Mouse (Mus musculus) lung, postnatal 0 days (tissue): ENCODE measurements around the gene Arpc4. TPM values are rescaled to one million over a fixed set of nuclear protein-coding genes. Genes with fewer than 3 reads are reported as not detected.

Experiments used
- ATAC-seq: fragments of 200-750 bp; cut with Nextera tagmentation; 2 replicates; pipeline ENCODE4 v1.8.0; 2017; ENCODE audit warnings: moderate library complexity
- DNase-seq: peaks from one replicate; pipeline ENCODE4 v3.0.0-alpha.2; 2016; ENCODE audit warnings: low spot score
- H3K27ac ChIP-seq: fragments of 300-500 bp; sonication (generic); 2 replicates; pipeline ENCODE4 v1.5.1; 2014; ENCODE audit warnings: antibody characterized with exemption, mild to moderate bottlenecking, low read length, mixed read lengths
- H3K27me3 ChIP-seq: fragments of 300-500 bp; sonication (generic); replicated peaks from 2 replicates; pipeline ENCODE4 v1.6.1; 2014; ENCODE audit warnings: low read length, mixed read lengths; ENCODE audit not compliant: insufficient read depth
- H3K36me3 ChIP-seq: fragments of 300-500 bp; sonication (generic); 2 replicates; pipeline ENCODE4 v1.6.1; 2014; ENCODE audit warnings: low read length, mixed read lengths; ENCODE audit not compliant: insufficient read depth
- H3K4me1 ChIP-seq: fragments of 300-500 bp; sonication (generic); 2 replicates; pipeline ENCODE4 v1.6.1; 2014; ENCODE audit warnings: antibody characterized with exemption, low read depth, low read length, mixed read lengths; ENCODE audit not compliant: insufficient read depth
- H3K4me2 ChIP-seq: fragments of 300-500 bp; sonication (generic); replicated peaks from 2 replicates; pipeline ENCODE4 v1.6.1; 2014; ENCODE audit warnings: low read depth, mild to moderate bottlenecking, low read length, moderate library complexity, mixed read lengths
- H3K4me3 ChIP-seq: fragments of 300-500 bp; sonication (generic); 2 replicates; pipeline ENCODE4 v1.5.1; 2014; ENCODE audit warnings: low read depth, low read length
- H3K9ac ChIP-seq: fragments of 300-500 bp; sonication (generic); replicated peaks from 2 replicates; pipeline ENCODE4 v1.6.1; 2014; ENCODE audit warnings: low read depth, mild to moderate bottlenecking
- H3K9me3 ChIP-seq: fragments of 300-500 bp; sonication (generic); 2 replicates; pipeline ENCODE4 v1.6.1; 2016; ENCODE audit warnings: low read length, mixed read lengths
- CTCF ChIP-seq: IDR thresholded peaks from 2 replicates; pipeline ENCODE4 v1.5.1; 2016; ENCODE audit warnings: antibody characterized with exemption, mild to moderate bottlenecking
- EP300 ChIP-seq: IDR thresholded peaks from 2 replicates; pipeline ENCODE4 v1.6.1; 2016; ENCODE audit warnings: antibody characterized with exemption, mild to moderate bottlenecking, control low read depth
- WGBS: fragments of 180-500 bp; shearing (Covaris S2); extraction: QIAGEN DNeasy Blood & Tissue Kit; methylation state at CpG from one replicate; pipeline ENCODE4 v1.1.7; 2014; 5-methylcytosine and 5-hydroxymethylcytosine counted together
- polyA plus RNA-seq: library from polyadenylated mRNA; unstranded; fragments of >200 nt; fragmentation: Nextera tagmentation; extraction: Ambion mirVana; gene quantifications from 2 replicates; pipeline ENCODE4 v1.2.1, GENCODE M21; 2015

Gene Arpc4
- polyA plus RNA-seq, 1 experiment from 2014 or later = 349 TPM

DNA sequence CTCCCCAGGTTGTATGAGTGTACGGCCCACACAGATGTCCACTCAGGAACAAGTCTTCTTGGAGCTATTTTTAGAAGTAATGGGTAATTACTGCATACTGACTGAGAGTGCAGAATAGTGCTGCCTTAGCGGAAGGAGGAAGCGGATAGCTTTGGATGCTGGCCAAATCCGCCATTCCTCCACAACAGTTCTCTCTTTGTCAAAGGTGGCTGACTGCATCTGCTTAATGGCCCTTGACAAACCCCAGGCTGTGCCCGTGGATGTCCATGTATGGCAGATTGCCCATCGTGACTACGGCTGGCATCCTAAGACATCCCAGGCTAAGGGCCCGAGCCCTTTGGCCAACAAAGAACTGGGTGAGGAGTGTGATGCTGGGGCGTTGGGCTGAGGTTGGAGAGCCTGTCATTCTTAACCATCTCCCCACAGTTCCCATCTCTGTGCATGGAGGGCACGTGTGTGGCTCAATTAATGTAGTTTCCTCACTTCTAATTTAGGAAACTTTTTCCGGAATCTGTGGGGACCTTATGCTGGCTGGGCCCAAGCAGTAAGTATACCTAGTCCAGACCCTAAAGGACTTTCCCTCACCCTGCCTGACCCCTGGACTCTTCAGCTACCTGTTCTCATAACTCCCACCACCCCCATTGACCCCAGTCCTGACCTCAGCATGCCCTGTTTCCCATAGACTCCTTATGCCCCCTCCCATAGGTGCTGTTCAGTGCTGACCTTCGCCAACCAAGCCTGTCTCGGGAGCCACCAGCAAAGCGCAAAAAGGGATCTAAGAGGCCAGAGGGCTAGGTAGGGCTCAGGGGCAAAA, 44.6 kb upstream of the Arpc4 start:
- H3K27me3 ChIP-seq = no peaks in the 10 kb centered on the region
- peaks cover 25% of the 10 kb centered on the region; the same call in 1 of the 2 replicates for H3K36me3 ChIP-seq
- peak; percentile 81 for ATAC-seq
- no peak overlapping the region for H3K4me2 ChIP-seq
- WGBS = 32% methylated on average over 14 of the region's 14 CpGs
- DNase-seq = peak; percentile 85
- H3K4me3 ChIP-seq = no peak overlapping the region
- H3K9ac ChIP-seq = no peak overlapping the region
- H3K4me1 ChIP-seq = 0 out of 2 replicates have a peak, but pooled peaks cover 7% of the 10 kb centered on the region
- no peaks in the 10 kb centered on the region for H3K9me3 ChIP-seq
- H3K27ac ChIP-seq = peak overlapping the region; percentile 1; the same call in 1 of the 2 replicates
- TF ChIP-seq CTCF (no peak), EP300 (no peak)

DNA sequence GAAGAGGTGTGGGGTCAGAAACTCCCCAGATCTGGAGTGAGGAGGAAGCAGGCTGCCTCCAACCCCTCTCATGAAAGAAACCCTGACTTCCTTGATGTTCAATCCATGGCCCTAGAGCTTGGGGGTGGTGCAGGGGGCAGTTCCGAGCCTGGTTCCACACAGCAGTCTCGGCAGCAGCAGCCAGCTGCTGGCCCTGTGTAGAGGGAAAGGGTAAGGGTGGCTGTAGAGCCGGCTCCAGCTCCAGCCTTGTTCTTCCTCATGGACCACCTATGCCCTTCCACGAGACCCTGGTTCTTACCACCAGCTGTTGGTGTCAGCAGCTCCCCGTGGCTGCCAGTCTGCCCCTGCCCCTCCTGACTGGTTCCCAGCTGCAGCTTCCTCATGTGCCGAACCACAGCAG, 43.7 kb upstream of the Arpc4 start:
- Histone ChIP-seq H3K27me3 (no peaks in the 10 kb centered on the region), H3K4me2 (no peak overlapping the region), H3K9ac (no peak overlapping the region), H3K4me1 (0 out of 2 replicates have a peak, but pooled peaks cover 7% of the 10 kb centered on the region), H3K4me3 (no peak overlapping the region), H3K27ac (no peak overlapping the region), H3K9me3 (no peaks in the 10 kb centered on the region), H3K36me3 (peaks cover 25% of the 10 kb centered on the region; the same call in 1 of the 2 replicates)
- TF ChIP-seq CTCF (no peak), EP300 (no peak)
- DNase-seq (no peak), ATAC-seq (no peak)
- 55% methylated on average over 6 of the region's 6 CpGs for WGBS

- Histone ChIP-seq H3K9ac (no peak overlapping the region), H3K27ac (no peak overlapping the region), H3K4me3 (no peak overlapping the region), H3K27me3 (no peaks in the 10 kb centered on the region), H3K36me3 (peaks cover 25% of the 10 kb centered on the region; the same call in 1 of the 2 replicates), H3K4me1 (0 out of 2 replicates have a peak, but pooled peaks cover 10% of the 10 kb centered on the region), H3K4me2 (no peak overlapping the region), H3K9me3 (no peaks in the 10 kb centered on the region)
- no peak for TF ChIP-seq EP300
- no peak for TF ChIP-seq CTCF
- 36% methylated on average over 8 of the region's 8 CpGs for WGBS
- DNase-seq (peak; percentile 18), ATAC-seq (no peak)
Measured at GRCm38 (mm10) chr6:113336852-113337620, 40.9 kb upstream of the Arpc4 start.

DNA sequence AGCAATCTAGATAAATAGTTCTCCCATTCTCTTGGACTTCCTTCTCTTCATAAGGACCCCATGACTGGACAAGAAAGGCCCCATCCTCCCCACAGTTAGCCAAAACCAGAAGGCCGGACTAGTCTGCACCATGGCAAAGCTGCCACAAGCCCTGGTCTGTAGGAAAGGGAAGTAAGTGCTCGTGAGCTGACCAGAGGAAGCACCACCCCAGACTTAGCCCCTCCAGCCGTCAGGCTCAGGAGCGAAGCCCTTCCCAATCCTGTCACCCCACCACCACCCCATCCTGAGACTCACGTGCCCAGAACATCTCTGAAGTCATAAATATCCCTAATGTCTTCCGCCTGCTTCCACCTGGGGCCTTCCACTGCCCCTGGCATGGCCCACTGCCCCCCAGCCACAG, 36.3 kb upstream of the Arpc4 start:
- no peak overlapping the region for H3K9ac ChIP-seq
- no peak overlapping the region for H3K4me3 ChIP-seq
- TF ChIP-seq CTCF = no peak
- TF ChIP-seq EP300 = no peak
- ATAC-seq = no peak
- H3K36me3 ChIP-seq = peaks cover 10% of the 10 kb centered on the region; the same call in 1 of the 2 replicates
- WGBS = 73% methylated on average over 6 of the region's 6 CpGs
- H3K27me3 ChIP-seq = no peaks in the 10 kb centered on the region
- peaks cover 23% of the 10 kb centered on the region; the same call in 1 of the 2 replicates for H3K4me1 ChIP-seq
- peak overlapping the region; percentile 87; the same call in 1 of the 2 replicates for H3K4me2 ChIP-seq
- DNase-seq = no peak
- H3K27ac ChIP-seq = no peak overlapping the region; the same call in 1 of the 2 replicates
- no peaks in the 10 kb centered on the region for H3K9me3 ChIP-seq

DNA sequence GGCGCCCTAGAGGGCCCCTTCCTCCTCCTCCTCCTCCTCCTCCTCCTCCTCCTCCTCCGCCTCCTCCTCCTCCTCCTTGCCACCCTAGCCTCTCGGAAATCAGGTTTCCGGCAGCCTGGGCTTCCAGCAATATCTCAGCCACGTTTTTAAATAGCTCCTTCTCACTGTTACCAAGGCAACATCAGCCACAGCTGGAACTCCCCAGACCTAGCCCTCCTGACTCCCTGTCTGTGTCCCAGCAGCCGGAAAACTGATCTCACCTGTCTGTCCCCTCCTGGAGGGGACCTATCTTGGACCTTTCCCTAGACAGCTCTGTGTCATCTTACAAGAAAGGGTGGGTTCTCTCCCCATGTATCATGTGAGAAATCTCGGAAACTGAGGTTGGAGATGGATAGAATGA, 35.6 kb upstream of the Arpc4 start:
- WGBS = 23% methylated on average over 4 of the region's 7 CpGs
- ATAC-seq = no peak
- H3K9ac ChIP-seq = 0 out of 2 replicates have a peak overlapping the region, but pooled peaks have one; percentile 1
- no peaks in the 10 kb centered on the region for H3K27me3 ChIP-seq
- H3K4me3 ChIP-seq = no peak overlapping the region
- TF ChIP-seq EP300 (no peak), CTCF (no peak)
- H3K9me3 ChIP-seq = no peaks in the 10 kb centered on the region
- H3K4me2 ChIP-seq = peak overlapping the region; percentile 87
- no peak overlapping the region for H3K27ac ChIP-seq
- DNase-seq = peak; percentile 31
- H3K4me1 ChIP-seq = peaks cover 20% of the 10 kb centered on the region; the same call in 1 of the 2 replicates
- peaks cover 10% of the 10 kb centered on the region; the same call in 1 of the 2 replicates for H3K36me3 ChIP-seq
